Mouse (Mus musculus) G1E (cell line): ENCODE results near the gene Cyb5rl.

ENCODE experiments used
- CTCF ChIP-seq: IDR thresholded peaks from 2 replicates; pipeline ENCODE4 v1.5.1; 2012; ENCODE audit warnings: low read depth, low read length, inconsistent platforms, mixed read lengths
- GATA1 ChIP-seq: IDR thresholded peaks from 2 replicates; pipeline ENCODE4 v1.6.1; 2012; ENCODE audit warnings: borderline replicate concordance, low read length, inconsistent platforms, mixed read lengths
- GATA2 ChIP-seq: IDR thresholded peaks from 2 replicates; pipeline ENCODE4 v1.6.1; 2012; ENCODE audit warnings: low read depth, low read length, inconsistent platforms, borderline replicate concordance
- POLR2AphosphoS5 ChIP-seq: IDR thresholded peaks from 2 replicates; pipeline ENCODE4 v1.6.1; 2012; ENCODE audit warnings: low read depth, low read length, inconsistent platforms; ENCODE audit not compliant: insufficient replicate concordance

DNA sequence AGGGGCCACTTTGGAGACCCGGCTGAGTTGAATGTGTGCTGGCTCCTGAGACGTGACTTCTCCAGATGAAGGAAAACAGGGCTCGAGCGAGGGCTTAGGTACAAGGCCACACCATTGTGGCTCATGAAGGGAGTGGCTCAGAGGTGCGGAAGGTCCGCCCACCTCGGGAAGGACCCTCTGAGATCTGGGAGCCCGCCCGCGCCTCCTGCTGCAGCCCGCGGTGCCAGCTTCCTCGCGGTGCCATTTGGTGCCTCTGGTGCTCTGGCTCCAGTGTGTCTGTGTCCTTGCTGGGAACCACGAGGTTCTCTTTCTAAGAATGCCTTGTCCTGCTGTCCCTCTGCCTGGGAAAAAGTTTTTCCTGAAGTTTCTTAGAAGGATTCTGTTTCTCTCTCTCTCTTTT lies 31.1 kb downstream of the Cyb5rl start:
- TF ChIP-seq CTCF (no peak), GATA1 (no peak), GATA2 (no peak), POLR2AphosphoS5 (no peak)
